Mouse (Mus musculus) liver, adult 2 months (tissue): ENCODE data around the gene Slc12a8.

ENCODE experiments used
- CTCF ChIP-seq: fragments of 200-500 bp; IDR thresholded peaks from 2 replicates; pipeline ENCODE4 v1.5.1; 2011; ENCODE audit warnings: low read depth, low read length, control low read depth
- POLR2A ChIP-seq: fragments of 200-500 bp; IDR thresholded peaks from 2 replicates; pipeline ENCODE4 v1.6.1; 2011; ENCODE audit warnings: low read length, control low read depth; ENCODE audit not compliant: insufficient read depth; ENCODE audit errors: extremely low read depth

- TF ChIP-seq CTCF, result no peak
- no peak for TF ChIP-seq POLR2A
Measured at GRCm38 (mm10) chr16:33698277-33698790, 181.2 kb downstream of the Slc12a8 start.
